Mouse (Mus musculus): ENCODE data around the gene Zfp105.

Gene Zfp105

DNA sequence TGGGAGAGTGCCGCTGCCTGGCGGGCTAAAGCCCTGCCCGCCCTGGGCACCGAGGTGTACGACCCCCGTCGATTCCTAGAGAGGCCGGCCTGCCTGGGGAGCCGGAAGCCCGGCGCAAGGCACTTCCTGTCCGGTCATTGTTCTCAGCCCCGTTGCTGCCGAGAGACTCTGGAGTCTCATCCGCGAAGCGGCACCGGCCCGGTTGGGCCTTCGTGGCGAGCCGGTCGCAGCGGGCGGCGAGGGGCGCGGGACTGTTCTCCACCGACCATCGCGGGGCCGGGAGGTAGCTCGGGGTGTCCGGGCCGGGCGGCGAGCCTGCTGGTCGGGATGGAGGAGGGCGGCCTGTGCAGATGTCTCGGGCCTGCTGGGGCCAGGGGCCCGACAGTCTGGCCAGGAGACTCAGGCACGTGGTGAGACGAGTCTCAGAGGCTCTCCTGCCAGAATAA, at the start of gene Zfp105:
Gene Zfp105, plus strand, starts transcription at position 137 of the 446 bp plus-strand sequence.
- DNase-seq (ENCODE audit: low read depth, low spot score) = peak; percentile 86

DNA sequence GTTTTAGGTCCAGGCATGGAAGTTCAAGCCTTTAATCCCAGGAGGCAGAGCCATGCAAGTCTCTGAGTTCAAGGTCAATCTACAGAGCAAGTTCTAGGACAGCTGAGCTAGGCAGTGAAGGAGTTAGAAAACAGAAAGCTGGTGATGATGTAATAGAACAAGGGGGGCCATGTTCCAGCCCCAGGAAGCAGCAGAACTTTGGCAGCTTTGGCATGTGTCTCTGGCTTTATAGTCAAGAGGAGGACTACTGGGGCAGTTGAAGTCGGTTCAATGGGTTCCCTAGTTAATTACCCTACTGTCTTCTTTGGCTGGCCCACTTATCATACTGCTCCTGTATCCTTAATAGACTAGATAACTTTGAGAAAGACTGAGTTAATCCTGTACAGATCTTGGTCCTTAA, 48.2 kb upstream of the Zfp105 start:
- no peak for DNase-seq (ENCODE audit: low read depth, low spot score)

DNA sequence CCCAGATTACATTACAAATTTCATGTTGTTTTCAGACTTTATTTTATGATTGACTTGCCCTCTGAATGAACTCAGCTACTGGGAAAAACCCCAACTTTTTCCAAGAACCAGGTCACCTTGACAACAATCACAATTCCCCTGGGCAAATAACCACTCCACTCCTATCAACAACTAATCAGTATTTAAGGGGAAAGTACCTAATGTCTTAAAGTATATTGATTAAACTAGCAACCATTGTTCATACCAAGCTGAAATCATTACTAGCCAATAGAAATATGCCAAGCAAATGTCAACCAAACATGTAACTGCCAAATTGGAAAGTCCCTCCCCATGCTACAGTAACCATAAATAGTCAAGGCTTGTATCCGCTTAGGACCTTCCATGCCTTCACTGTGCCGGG, 47.7 kb upstream of the Zfp105 start:
- DNase-seq (ENCODE audit: low read depth, low spot score) = no peak

DNA sequence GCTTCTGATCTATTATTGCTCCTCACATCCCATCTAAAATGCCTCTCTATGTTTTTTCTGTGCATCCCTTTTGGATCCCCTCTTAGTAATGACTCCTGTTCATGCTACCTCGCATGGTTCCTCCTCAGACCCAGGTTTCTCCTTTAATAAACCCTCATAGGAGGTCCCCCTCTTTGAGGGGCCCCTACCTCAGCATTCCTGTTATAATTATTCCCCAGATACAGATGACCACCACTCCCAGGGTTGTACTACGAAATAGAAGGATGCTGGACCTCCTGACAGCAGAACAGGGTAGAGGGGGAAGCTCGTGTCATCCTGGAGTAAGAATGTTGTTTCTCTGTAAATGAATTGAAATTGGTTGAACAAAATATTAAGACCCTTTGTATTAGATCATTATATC, 37.5 kb upstream of the Zfp105 start, which contains the start of gene Zkscan7:
Gene Zkscan7, plus strand, starts transcription at position 301 of the 400 bp plus-strand sequence.
- DNase-seq (ENCODE audit: low read depth, low spot score) = no peak

DNA sequence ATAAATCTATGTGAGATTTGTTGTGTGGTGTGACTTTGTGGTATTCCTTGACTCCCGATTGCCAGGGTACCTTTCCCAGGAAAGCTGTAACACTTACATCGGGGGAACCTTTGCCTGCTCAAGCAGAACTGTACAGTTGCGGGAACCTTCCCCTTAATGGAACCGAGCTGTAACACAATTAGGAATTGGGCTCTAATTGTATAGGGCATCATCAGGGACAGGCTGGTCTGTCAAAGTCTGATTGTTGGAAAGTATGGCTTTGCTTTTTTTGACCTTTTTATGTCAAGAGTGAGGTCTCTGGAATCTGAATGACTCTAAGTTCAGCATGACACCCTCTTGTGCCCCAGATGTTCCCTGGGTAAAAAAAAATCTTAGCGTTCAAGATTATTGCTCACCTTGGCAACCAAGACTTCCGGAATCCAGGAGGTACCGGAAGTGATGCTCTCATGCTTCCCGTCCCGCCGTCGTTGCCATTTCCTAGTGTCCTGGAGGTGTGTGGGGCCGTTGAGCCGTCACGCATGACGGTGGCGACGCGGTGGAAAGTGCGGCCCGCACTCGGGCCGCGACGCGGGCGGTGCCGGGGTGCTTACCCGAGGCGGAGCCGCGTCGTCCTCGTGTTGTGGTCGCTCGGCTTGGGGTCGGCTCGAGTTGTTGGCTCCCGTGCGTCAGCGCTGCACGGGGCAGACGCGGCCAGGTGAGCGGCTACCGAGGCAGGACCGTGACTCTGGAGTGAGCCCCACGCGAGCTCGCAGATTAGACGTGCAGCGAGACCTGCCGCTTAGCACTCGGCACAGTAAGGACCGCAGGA, 36.3 kb upstream of the Zfp105 start:
- DNase-seq (ENCODE audit: low read depth, low spot score) = peak; percentile 61

DNA sequence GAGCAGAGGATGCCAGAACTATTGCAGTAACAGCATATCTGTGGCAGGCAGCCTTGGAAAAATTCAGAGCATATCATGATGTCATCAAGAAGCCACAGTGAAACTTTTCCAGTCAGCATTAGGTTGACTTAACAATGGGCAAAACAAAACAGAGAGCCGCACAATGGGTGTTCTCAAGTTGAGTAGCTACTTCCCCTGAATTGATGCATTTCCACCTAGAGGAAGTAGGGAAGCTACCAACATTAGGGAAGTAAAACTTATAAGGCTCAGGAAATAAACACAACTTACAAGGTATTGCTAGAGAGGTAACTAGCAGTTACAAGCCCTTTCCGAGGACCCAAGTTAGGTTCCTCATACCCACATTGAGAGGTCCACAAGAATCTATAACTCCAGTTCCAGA, 21.8 kb upstream of the Zfp105 start:
- no peak for DNase-seq (ENCODE audit: low read depth, low spot score)

DNA sequence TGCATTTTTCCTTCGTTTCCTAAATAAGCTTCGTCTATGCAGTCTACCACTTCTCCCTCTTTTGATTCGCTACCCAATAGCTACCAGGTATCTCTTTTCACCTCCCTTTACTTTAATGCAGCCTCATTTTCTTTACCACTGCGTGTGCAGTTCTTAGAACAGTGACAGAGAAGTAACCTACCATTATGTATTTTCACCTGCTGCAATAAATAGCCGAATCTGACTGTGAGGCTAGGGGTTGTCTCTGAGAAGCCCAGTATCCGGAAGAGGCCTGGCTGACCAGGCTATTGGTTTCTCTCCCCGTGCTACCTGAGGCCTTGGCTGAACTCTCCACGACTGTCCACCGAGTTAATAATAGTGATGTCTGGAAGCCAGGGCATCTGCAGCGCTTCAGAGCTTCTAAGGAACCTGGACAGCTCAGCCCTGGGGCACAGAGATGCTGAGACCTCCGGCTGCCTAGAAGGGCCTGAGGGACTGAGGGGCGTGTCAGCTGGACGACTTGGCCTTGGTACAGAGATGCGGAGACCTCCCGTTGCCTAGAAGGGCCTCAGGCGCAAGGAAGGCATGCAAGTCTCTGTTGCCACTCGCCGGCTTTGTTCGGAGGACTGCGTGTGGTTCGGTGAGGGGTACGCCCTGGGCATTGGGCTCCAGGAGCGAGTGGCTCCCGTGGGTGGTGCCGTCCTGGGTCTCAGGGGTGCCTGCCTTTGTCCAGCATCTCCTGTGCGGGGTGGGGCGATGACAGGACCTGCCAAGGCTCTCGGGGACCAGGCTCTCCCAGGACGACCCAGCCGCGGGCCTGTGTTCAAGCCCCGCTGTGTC, 19.9 kb upstream of the Zfp105 start:
- DNase-seq (ENCODE audit: low read depth, low spot score) = peak; percentile 91

DNA sequence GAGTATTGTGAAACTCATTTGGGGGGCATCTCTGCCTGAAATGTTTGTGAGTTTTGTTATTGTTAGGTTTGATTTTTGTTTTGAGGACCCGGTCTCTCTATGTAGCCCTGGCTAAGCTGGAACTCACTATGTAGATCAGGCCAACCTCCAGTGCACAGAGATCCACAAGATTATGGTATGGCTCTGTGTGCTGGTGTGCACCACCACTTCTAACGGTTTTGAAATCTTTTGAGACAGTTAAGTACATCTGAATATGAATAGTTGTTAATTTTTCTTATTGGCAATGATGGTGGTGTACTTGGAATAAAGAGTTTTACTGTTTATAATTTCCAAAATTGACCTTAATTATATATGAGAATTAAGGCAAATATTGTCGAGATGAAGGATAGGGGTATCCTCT, 436 bp upstream of the Zfp105 start:
- DNase-seq (ENCODE audit: low read depth, low spot score) = no peak

DNA sequence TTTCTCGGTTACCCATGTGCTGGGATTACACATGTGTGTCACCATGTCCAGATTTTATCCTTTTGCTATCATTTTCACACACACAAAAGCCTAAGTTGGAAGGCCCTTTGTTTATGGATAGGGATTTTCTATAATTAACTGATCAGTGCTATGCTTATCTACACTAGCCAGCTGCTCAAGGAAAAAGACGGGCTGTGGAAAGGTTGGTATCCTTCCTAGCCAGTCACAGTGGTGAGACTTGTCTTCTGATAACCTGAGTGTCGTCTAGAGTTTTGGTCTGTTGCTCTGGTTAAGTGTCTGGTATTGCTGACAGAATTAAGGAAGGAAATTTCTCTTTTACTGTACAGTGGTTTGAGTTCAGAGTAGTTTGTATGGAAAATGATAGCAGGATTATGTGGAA, 6.0 kb downstream of the Zfp105 start:
- DNase-seq (ENCODE audit: low read depth, low spot score) = no peak

DNA sequence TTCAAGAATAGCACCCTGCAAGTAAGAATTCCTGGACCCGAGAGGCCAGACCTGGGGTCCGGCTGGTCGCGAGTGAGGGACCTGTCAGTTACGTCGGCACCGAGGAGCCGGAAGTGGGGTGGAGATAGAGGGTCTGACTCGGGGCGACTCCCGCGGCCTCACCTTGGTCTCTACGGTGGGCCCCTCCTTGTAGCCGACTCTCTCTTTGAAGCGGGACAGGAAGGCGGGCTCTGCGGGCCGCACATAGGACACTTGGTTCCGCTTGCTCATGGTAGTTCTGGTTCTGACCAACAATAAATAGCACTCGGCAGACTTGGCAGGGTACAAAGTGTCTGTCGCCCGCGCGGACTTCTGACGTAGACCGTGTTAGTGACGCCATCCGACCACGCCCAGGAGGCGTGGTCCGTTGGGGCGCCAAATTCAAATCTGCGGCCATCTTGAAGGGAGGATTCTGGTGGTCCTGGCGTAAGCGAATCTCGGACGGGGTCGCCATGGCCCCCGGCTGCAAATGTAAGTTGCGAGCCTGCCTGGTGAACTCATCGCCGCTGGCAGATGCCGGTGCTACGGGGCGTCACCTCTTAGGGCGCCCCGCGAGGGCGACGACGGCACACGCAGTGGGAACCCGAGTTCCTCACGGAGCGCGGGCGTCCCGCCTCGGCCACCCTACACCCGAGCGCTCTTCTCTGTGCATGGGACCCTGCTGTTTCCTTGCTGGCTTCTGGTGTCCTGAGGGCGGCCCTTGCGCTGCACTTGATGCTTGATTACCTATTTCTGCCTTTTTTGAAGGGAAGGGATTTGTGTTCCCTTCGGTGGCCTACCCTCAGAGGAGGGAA, 28.0 kb downstream of the Zfp105 start, which contains the start of the genes 1110059G10Rik and Kif15:
Gene 1110059G10Rik, minus strand, starts transcription at position 358 of the 833 bp plus-strand sequence.
Gene Kif15, plus strand, starts transcription at position 404 of the 833 bp plus-strand sequence.
- DNase-seq (ENCODE audit: low read depth, low spot score) = peak; percentile 95

All from ES-CJ7 (cell line).